In genomic region chrX:8145153-8145991, GRCm38 (mm10) we compare ENCODE assay signal across 8 mouse cellular contexts. TPM values are rescaled to one million over a fixed set of nuclear protein-coding genes. Genes with fewer than 3 reads are reported as not detected.
A peak's percentile ranks its signal among the peaks of the same experiment; 100 is the strongest.
DNase-seq lines count a peak whose midpoint lies in the region; ATAC-seq and TF ChIP-seq lines count a peak whose summit lies in the region.

Rbm3 (minus strand) TSS chrX:8145880.

- no peak for TF ChIP-seq CTCF in lung, adult 2 months (IDR thresholded peaks at IDR 0.05; ENCODE audit: insufficient read depth, low read length)

- H3K4me2 ChIP-seq in forebrain, embryonic 15.5 days (replicated peaks) = peak within 1 kb of the TSS; percentile 71

- TF ChIP-seq POLR2A in lung, adult 2 months (IDR thresholded peaks at IDR 0.05; ENCODE audit: borderline replicate concordance, extremely low read depth, low read depth, low read length) = peak; percentile 90

- peaks cover 16% of the 10 kb centered on the region for H3K4me1 ChIP-seq in forebrain, embryonic 15.5 days
- peaks cover 3% of the 10 kb centered on the region; the same call in 1 of the 2 replicates for H3K4me1 ChIP-seq in lung, adult 2 months (ENCODE audit: control insufficient read depth, insufficient read depth, low read length)

- H3K36me3 ChIP-seq in forebrain, embryonic 15.5 days = peaks cover 18% of the 10 kb centered on the region; the same call in 1 of the 2 replicates

- no peaks in the 10 kb centered on the region; the same call in 1 of the 2 replicates for H3K9me3 ChIP-seq in forebrain, embryonic 15.5 days

- ATAC-seq in forebrain, embryonic 15.5 days (replicated peaks) = peak; percentile 96
- peak; percentile 90 for ATAC-seq in neutrophil, adult 5-6 weeks (ENCODE audit: extremely low read depth, insufficient number of reproducible peaks, low FRiP score, poor library complexity, severe bottlenecking)

- 19% methylated on average over 64 of the region's 65 CpGs for WGBS in forebrain, embryonic 15.5 days
- 33% methylated on average over 65 of the region's 65 CpGs for WGBS in lung, adult 2 months

- DNase-seq in ES-CJ7 (ENCODE audit: low read depth, low spot score) = peak; percentile 90
- peak; percentile 79 for DNase-seq in cerebellum, adult 11 months
- DNase-seq in heart, postnatal 25 days (ENCODE audit: low spot score) = peak; percentile 74
- DNase-seq in layer of hippocampus, adult 18-20 months (ENCODE audit: low spot score in 2 of 2) = peak; percentile 82 to 89
- DNase-seq in lung, adult 2 months = peak; percentile 70
- DNase-seq in thymus, adult 18-20 months = peak; percentile 72 to 82

- peak within 1 kb of the TSS; percentile 65 for H3K4me3 ChIP-seq in forebrain, embryonic 15.5 days
- H3K4me3 ChIP-seq in lung, adult 2 months (replicated peaks; ENCODE audit: extremely low read depth, low read depth, low read length) = peak within 1 kb of the TSS; percentile 100

- peak within 1 kb of the TSS; percentile 85 for H3K9ac ChIP-seq in forebrain, embryonic 15.5 days (replicated peaks)

- H3K27me3 ChIP-seq in forebrain, embryonic 15.5 days = no peaks in the 10 kb centered on the region

- intact Hi-C loops in heart, postnatal 25 days (cut with DNase I) = no loop called here

- H3K27ac ChIP-seq in forebrain, embryonic 15.5 days (replicated peaks) = peak within 1 kb of the TSS; percentile 98

RNA-seq across cellular contexts. Expression of gene Rbm3, which starts in this region (rescaled TPM):
- polyA plus RNA-seq in forebrain, embryonic 15.5 days (2015; fragmentation: Nextera tagmentation; extraction: Ambion mirVana) = 381 and 393 TPM in 2 replicates
- 10 to 100 TPM; 58.8 to 85.0 TPM for total RNA-seq in heart, postnatal 25 days (2021)
- 100 to 1,000 TPM in 1 of 2 experiments, 10 to 100 TPM in 1; 77.0 to 135 TPM for total RNA-seq in layer of hippocampus, adult 18-20 months (2021)
- polyA plus RNA-seq in lung, adult 2 months (2012; rRNA removed) = 60.2 and 92.3 TPM in 2 replicates
- 390 and 446 TPM in 2 replicates for total RNA-seq in neutrophil, adult 5-6 weeks (2017)

Comparison
In these comparisons a context has a peak if more than half of its experiments do, and no peak if none do; other contexts are left out.
1. Peak in every context shown above with its lines: DNase-seq, ATAC-seq, H3K4me3 ChIP-seq and H3K27ac ChIP-seq.